Mouse (Mus musculus) heart, embryonic 11.5 days (tissue): ENCODE results near the gene Sema4c. TPM values are rescaled to one million over a fixed set of nuclear protein-coding genes. Genes with fewer than 3 reads are reported as not detected.

Experiments
- ATAC-seq: fragments of 200-750 bp; cut with Nextera tagmentation; replicated peaks from 2 replicates; pipeline ENCODE4 v1.8.0; 2017; ENCODE audit warnings: moderate library complexity; ENCODE audit not compliant: insufficient number of reproducible peaks, low FRiP score, low TSS enrichment
- H3K27ac ChIP-seq: fragments of 300-500 bp; sonication (generic); 2 replicates; pipeline ENCODE4 v1.5.1; 2014; ENCODE audit warnings: mild to moderate bottlenecking, low read depth, low read length
- H3K27me3 ChIP-seq: fragments of 300-500 bp; sonication (generic); 2 replicates; pipeline ENCODE4 v1.6.1; 2014; ENCODE audit warnings: mild to moderate bottlenecking, low read length, mixed read lengths; ENCODE audit not compliant: control insufficient read depth, insufficient read depth
- H3K36me3 ChIP-seq: fragments of 300-500 bp; sonication (generic); 2 replicates; pipeline ENCODE4 v1.6.1; 2014; ENCODE audit warnings: mild to moderate bottlenecking, low read length, moderate library complexity, mixed read lengths; ENCODE audit not compliant: control insufficient read depth, insufficient read depth
- H3K4me1 ChIP-seq: fragments of 300-500 bp; sonication (generic); 2 replicates; pipeline ENCODE4 v1.6.1; 2014; ENCODE audit warnings: low read length; ENCODE audit not compliant: control insufficient read depth, insufficient read depth
- H3K4me2 ChIP-seq: fragments of 300-500 bp; sonication (generic); 2 replicates; pipeline ENCODE4 v1.6.1; 2014; ENCODE audit warnings: mild to moderate bottlenecking, moderate library complexity
- H3K4me3 ChIP-seq: fragments of 300-500 bp; sonication (generic); 2 replicates; pipeline ENCODE4 v1.5.1; 2014; ENCODE audit warnings: low read depth, low read length
- H3K9ac ChIP-seq: fragments of 300-500 bp; sonication (generic); 2 replicates; pipeline ENCODE4 v1.6.1; 2014; ENCODE audit warnings: mild to moderate bottlenecking, low read depth, low read length, moderate library complexity
- H3K9me3 ChIP-seq: fragments of 300-500 bp; sonication (generic); replicated peaks from 2 replicates; pipeline ENCODE4 v1.6.1; 2016; ENCODE audit warnings: low read length; ENCODE audit not compliant: control insufficient read depth
- WGBS: fragments of 180-500 bp; shearing (Covaris S2); extraction: QIAGEN DNeasy Blood & Tissue Kit; methylation state at CpG from one replicate; pipeline ENCODE4 v1.1.7; 2014; ENCODE audit not compliant: insufficient replicate concordance; 5-methylcytosine and 5-hydroxymethylcytosine counted together
- polyA plus RNA-seq: library from polyadenylated mRNA; unstranded; fragments of >200 nt; fragmentation: Nextera tagmentation; extraction: Ambion mirVana; gene quantifications from 2 replicates; pipeline ENCODE4 v1.2.1, GENCODE M21; 2014

Gene Sema4c
- polyA plus RNA-seq, 1 experiment from 2014 or later = 2.1 TPM

DNA sequence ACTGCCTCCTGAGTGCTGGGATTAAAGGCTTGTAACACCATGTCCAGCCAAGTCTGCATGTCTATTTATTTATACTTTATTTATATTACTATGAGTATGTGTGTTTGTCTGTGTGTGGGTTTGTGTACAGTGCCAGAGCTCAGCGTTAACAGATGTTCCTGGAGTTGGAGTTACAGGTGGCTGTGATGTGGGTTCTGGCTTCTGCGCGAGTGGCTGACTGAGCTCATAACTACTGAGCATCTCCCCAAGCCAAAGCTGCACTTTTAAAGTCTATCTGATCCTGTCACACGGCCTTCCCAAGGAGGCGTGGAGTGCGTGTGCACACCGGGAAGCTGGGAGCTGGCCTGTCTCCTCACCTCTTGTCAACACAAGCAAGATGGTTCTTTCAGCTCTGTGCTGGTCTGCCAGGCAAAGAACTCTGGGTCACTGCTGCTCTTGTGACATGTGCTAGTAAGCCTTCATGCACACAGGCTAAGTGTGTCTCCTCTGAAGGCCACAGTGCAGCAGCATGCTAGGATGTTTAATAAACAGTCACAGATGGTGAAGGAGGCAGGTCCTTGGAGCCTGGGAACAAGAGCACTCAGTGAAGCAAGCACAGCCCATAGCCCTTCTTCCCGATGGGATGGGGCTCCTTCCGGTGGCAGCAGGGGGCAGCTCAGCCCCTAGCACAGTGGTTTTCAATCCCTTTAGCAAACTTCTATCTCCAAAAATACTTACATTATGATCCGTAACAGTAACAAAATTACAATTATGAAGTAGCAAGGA, 37.2 kb upstream of the Sema4c start:
- Histone ChIP-seq H3K27me3 (no peaks in the 10 kb centered on the region), H3K4me3 (no peak overlapping the region), H3K4me2 (no peak overlapping the region), H3K9ac (no peak overlapping the region), H3K36me3 (no peaks in the 10 kb centered on the region), H3K27ac (no peak overlapping the region), H3K9me3 (no peaks in the 10 kb centered on the region), H3K4me1 (peaks cover 22% of the 10 kb centered on the region)
- ATAC-seq = no peak; the same call in 1 of the 2 replicates
- 48% methylated on average over 10 of the region's 10 CpGs for WGBS

DNA sequence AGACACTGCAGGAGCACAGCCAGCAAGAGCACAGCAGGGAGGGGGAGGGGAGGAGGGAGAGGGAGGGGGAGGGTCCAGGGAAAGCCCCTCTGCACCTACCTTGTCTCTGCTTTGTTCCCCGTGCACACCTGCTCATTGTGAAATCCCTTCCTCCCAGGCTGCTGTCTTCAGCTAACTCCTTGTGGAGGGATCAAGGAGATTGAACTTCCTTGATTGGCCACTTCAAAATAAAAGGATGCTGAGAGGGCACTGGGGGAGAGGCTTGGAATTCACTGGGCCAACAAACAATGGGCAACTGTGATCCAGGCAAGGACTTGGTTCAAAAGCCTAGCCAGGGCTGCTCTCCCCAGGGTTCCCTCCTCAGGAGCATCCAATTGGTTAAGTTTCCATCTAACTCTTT, 35.0 kb upstream of the Sema4c start:
- Histone ChIP-seq H3K4me3 (no peak overlapping the region), H3K4me1 (peaks cover 42% of the 10 kb centered on the region), H3K9ac (no peak overlapping the region)

DNA sequence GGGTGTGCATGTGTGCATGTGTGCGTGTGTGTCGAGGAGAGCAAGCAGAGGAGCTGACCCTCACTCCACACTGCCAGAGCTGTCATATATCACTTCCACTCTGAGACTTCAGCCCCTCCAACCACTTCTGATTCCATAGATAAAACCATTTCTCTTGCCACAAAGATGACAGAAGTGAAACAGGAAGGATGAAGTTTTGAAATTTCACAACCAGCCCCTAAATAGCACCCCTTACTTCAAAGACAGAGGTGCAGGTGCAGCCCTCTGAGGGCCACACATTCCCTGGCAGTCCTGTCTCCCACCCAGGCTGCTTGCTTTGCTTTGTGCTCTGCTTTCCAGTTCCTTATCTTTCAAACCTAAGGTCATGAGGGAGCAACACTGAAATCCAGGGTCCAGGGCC, 33.3 kb upstream of the Sema4c start:
- Histone ChIP-seq H3K4me2 (no peak overlapping the region), H3K27ac (no peak overlapping the region), H3K4me3 (no peak overlapping the region), H3K36me3 (no peaks in the 10 kb centered on the region), H3K27me3 (no peaks in the 10 kb centered on the region), H3K9ac (no peak overlapping the region), H3K9me3 (no peaks in the 10 kb centered on the region), H3K4me1 (peaks cover 46% of the 10 kb centered on the region)
- 27% methylated on average over 2 of the region's 2 CpGs for WGBS
- ATAC-seq = no peak

More for the DNA sequence above, 35.0 kb upstream of the Sema4c start:
- no peak overlapping the region for H3K4me2 ChIP-seq
- no peak overlapping the region for H3K27ac ChIP-seq
- no peaks in the 10 kb centered on the region for H3K27me3 ChIP-seq
- no peaks in the 10 kb centered on the region for H3K36me3 ChIP-seq
- H3K9me3 ChIP-seq = no peaks in the 10 kb centered on the region
- 36% methylated on average over 1 of the region's 1 CpGs for WGBS
- ATAC-seq = no peak

DNA sequence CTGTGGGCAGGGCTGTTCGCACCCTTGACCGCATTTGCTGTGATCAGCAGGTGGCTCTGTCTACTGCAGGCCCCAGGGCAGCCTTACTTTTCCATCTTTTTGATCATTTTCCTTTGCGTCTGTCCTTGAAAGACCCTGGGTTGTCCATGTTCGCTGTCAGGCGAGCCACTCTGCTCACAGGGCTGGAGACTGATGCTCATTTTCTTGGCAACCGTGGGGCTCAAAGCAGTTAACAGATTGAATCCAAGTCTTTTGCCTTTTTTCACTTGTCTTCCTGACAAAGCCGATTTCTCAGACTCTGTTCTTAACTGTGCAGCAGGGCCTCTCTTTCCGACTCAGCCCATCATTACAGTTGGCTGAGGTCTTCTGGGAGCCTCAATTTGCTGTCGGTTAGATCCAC, 32.5 kb upstream of the Sema4c start:
- H3K4me1 ChIP-seq = peaks cover 47% of the 10 kb centered on the region
- no peak overlapping the region for H3K27ac ChIP-seq
- ATAC-seq = no peak
- H3K4me2 ChIP-seq = no peak overlapping the region
- H3K4me3 ChIP-seq = no peak overlapping the region
- H3K9me3 ChIP-seq = no peaks in the 10 kb centered on the region
- H3K36me3 ChIP-seq = no peaks in the 10 kb centered on the region
- H3K9ac ChIP-seq = no peak overlapping the region
- no peaks in the 10 kb centered on the region for H3K27me3 ChIP-seq
- whole genome bisulfite sequencing = 72% methylated on average over 9 of the region's 9 CpGs

DNA sequence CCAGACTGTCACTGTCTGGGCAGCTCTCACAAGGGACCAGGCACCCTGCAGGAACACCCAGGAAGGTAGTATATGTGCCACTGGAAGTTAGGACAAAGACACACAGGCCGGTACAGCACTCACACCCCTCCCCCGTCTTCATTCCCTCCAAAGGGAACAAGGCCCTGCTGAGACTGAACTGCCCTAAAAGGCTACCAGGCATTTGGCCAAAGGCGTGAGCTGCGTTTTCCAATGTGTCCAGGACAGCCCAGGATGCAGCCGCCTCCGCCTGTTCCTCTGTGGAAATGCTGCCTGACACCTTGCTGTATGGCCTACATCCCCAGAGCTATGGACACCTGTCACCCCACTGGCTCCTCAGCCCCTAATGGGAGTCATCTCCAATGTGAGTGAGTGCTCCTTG, 31.3 kb upstream of the Sema4c start:
- no peak overlapping the region for H3K27ac ChIP-seq
- no peaks in the 10 kb centered on the region for H3K36me3 ChIP-seq
- no peak overlapping the region for H3K4me2 ChIP-seq
- H3K4me3 ChIP-seq = no peak overlapping the region
- 0 out of 2 replicates have a peak overlapping the region, but pooled peaks have one; percentile 46 for H3K9ac ChIP-seq
- H3K4me1 ChIP-seq = peaks cover 50% of the 10 kb centered on the region
- ATAC-seq = no peak; the same call in 1 of the 2 replicates
- H3K27me3 ChIP-seq = no peaks in the 10 kb centered on the region
- WGBS = 57% methylated on average over 6 of the region's 6 CpGs
- no peaks in the 10 kb centered on the region for H3K9me3 ChIP-seq

DNA sequence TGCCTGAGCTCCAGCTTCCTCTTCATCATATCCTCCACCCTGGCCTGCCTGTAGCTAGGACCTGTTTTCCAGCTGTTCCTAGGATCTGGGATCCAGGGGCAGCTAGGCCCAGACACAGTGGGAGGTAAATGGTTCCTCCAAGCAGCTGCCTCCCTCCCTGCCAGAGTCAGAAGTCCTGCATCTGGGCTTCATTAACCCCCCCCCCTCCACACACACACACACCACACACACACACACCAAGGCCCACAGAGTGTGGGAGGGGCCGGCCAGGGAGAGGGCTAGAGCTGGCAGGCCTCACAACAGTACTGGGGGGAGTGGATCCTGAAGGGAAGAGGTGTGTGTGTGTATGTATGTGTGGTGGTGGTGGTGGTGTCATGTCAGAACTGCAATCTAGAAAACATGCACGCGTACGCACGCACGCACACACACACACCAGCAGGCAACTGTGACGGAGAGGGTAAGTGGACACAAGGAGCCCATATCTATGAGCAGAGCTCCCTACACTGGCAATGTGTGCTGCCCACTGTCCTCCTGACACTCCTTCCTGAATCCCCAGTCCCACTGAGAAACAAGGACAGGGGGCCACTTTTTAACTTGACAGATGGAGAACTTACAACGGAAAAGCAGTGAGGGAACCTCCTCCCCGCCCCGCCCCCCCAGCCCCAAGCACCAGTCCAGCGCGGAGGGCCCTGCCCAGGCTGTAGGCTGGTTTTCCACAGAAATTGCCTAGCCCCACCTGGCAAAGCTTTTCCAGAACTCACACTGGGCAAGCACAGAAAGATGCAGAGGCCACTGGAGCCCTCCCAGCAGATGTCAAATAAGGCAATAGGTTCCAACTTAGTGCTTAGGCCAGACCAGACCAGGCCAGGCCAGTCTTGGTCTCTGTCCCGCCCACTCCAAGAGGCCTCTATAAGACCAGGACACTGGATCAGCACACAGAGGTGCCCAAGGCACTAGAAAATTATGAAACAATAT, 30.6 kb upstream of the Sema4c start:
- H3K9ac ChIP-seq = 0 out of 2 replicates have a peak overlapping the region, but pooled peaks have one; percentile 46
- peaks cover 58% of the 10 kb centered on the region for H3K4me1 ChIP-seq
- no peaks in the 10 kb centered on the region for H3K9me3 ChIP-seq
- no peak overlapping the region for H3K27ac ChIP-seq
- no peaks in the 10 kb centered on the region for H3K36me3 ChIP-seq
- no peaks in the 10 kb centered on the region for H3K27me3 ChIP-seq
- no peak overlapping the region for H3K4me2 ChIP-seq
- ATAC-seq = 0 out of 2 replicates have a peak, but pooled peaks have one; percentile 31
- H3K4me3 ChIP-seq = no peak overlapping the region
- 60% methylated on average over 13 of the region's 13 CpGs for WGBS

DNA sequence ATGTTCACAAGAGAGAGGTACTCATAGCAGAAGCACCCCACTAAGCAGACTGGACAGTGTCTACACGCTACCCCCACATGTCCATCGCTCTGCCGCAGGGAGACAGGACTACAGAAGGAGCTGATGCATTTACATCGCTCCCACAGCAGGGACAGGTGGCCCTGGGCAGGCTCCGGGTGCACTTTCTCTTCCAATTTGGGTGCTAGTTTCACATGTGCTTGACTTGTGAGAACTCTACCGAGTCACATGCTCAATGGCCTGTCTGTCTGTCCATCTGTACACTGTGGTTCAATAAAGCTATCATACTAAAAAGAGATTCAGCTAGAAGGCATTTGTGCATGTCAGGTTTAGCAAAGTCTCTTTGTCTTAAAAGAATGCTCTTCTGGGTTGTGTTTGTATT, 29.7 kb upstream of the Sema4c start:
- no peaks in the 10 kb centered on the region for H3K27me3 ChIP-seq
- no peaks in the 10 kb centered on the region for H3K9me3 ChIP-seq
- no peak overlapping the region for H3K9ac ChIP-seq
- H3K27ac ChIP-seq = no peak overlapping the region
- no peak overlapping the region for H3K4me2 ChIP-seq
- no peak overlapping the region for H3K4me3 ChIP-seq
- ATAC-seq = no peak
- peaks cover 62% of the 10 kb centered on the region for H3K4me1 ChIP-seq
- H3K36me3 ChIP-seq = no peaks in the 10 kb centered on the region
- 86% methylated on average over 6 of the region's 6 CpGs for WGBS

DNA sequence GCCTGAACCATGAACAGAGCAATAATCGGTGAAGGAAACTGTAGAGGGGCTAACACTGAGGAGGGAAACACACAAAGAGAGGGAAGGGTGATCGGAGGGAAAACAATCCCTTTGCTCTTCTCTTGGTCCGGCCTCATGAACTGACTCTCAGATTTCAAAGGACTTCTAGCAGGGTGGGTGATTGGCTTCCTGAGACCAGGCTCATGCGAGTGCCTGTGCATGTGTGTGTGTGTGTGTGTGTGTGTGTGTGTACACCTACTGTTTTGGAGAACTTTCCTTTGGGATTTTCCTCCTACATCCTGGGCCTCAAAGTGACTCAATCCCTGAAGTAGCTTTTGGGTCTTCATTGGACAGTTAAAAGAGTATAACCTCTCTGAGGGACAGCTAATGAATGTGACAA, 28.1 kb upstream of the Sema4c start:
- no peaks in the 10 kb centered on the region for H3K27me3 ChIP-seq
- no peaks in the 10 kb centered on the region for H3K9me3 ChIP-seq
- H3K9ac ChIP-seq = no peak overlapping the region
- no peaks in the 10 kb centered on the region for H3K36me3 ChIP-seq
- 43% methylated on average over 4 of the region's 4 CpGs for WGBS
- H3K27ac ChIP-seq = no peak overlapping the region
- no peak overlapping the region for H3K4me3 ChIP-seq
- ATAC-seq = no peak
- H3K4me1 ChIP-seq = peaks cover 61% of the 10 kb centered on the region
- no peak overlapping the region for H3K4me2 ChIP-seq
